Mouse (Mus musculus) neural tube, embryonic 15.5 days (tissue): Measurements from ENCODE around the gene Nudt9. TPM values are rescaled to one million over a fixed set of nuclear protein-coding genes. Genes with fewer than 3 reads are reported as not detected.
A peak's percentile ranks its signal among the peaks of the same experiment; 100 is the strongest.

Source experiments
- ATAC-seq: fragments of 200-750 bp; cut with Nextera tagmentation; 2 replicates; pipeline ENCODE4 v1.8.0; 2017; ENCODE audit warnings: mild to moderate bottlenecking, moderate TSS enrichment, moderate library complexity; ENCODE audit not compliant: low FRiP score
- H3K27ac ChIP-seq: fragments of 300-500 bp; sonication (generic); replicated peaks from 2 replicates; pipeline ENCODE4 v1.5.1; 2015; ENCODE audit warnings: mild to moderate bottlenecking, inconsistent platforms
- H3K27me3 ChIP-seq: fragments of 300-500 bp; sonication (generic); replicated peaks from 2 replicates; pipeline ENCODE4 v1.6.1; 2015; ENCODE audit warnings: inconsistent platforms
- H3K36me3 ChIP-seq: fragments of 300-500 bp; sonication (generic); 2 replicates; pipeline ENCODE4 v1.6.1; 2015; ENCODE audit warnings: inconsistent platforms
- H3K4me1 ChIP-seq: fragments of 300-500 bp; sonication (generic); 2 replicates; pipeline ENCODE4 v1.6.1; 2015; ENCODE audit warnings: inconsistent platforms
- H3K4me2 ChIP-seq: fragments of 300-500 bp; sonication (generic); 2 replicates; pipeline ENCODE4 v1.6.1; 2015; ENCODE audit warnings: inconsistent platforms, mild to moderate bottlenecking, moderate library complexity
- H3K4me3 ChIP-seq: fragments of 300-500 bp; sonication (generic); replicated peaks from 2 replicates; pipeline ENCODE4 v1.5.1; 2015; ENCODE audit warnings: mild to moderate bottlenecking, inconsistent platforms
- H3K9ac ChIP-seq: fragments of 300-500 bp; sonication (generic); replicated peaks from 2 replicates; pipeline ENCODE4 v1.6.1; 2015; ENCODE audit warnings: mild to moderate bottlenecking, inconsistent platforms
- H3K9me3 ChIP-seq: fragments of 300-500 bp; sonication (generic); replicated peaks from 2 replicates; pipeline ENCODE4 v1.6.1; 2016; ENCODE audit warnings: inconsistent platforms
- WGBS: fragments of 180-500 bp; shearing (Covaris S2); methylation state at CpG from one replicate; pipeline ENCODE4 v1.1.7; 2015; ENCODE audit warnings: mixed read lengths; 5-methylcytosine and 5-hydroxymethylcytosine counted together
- polyA plus RNA-seq: library from polyadenylated mRNA; unstranded; fragments of >200 nt; fragmentation: Nextera tagmentation; extraction: Ambion mirVana; gene quantifications from 2 replicates; pipeline ENCODE4 v1.2.1, GENCODE M21; 2015

Nudt9 gene
- polyA plus RNA-seq, 1 experiment from 2014 or later: 73.2 TPM

DNA sequence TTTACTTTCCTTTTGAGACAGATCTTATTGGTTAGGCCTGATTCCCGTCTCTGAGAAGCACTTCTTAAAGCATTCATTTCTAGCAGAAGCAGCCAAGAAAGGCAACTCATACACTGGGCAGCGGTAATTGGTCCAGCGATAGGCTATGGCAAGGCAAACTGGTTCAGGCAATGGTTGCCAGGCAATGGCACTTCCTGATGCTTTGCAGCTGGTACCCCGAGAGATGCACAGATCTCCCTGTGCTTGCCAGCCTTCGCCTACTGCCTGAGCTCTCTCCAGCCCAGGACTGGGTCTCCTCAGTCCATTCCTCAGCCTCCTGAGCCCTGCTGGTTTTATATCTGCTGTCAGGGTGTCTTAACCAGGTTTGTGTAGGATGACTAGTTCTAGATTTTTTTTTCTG lies 14.3 kb downstream of the Nudt9 start:
- H3K9ac ChIP-seq: no peak overlapping the region
- no peak overlapping the region for H3K4me2 ChIP-seq
- 68% methylated on average over 5 of the region's 5 CpGs for whole genome bisulfite sequencing
- H3K27ac ChIP-seq: 0 out of 2 replicates have a peak overlapping the region, but pooled peaks have one; percentile 18
- no peak for ATAC-seq
- peaks cover 39% of the 10 kb centered on the region for H3K36me3 ChIP-seq
- peaks cover 7% of the 10 kb centered on the region; the same call in 1 of the 2 replicates for H3K4me1 ChIP-seq
- no peaks in the 10 kb centered on the region for H3K9me3 ChIP-seq
- H3K4me3 ChIP-seq: no peak overlapping the region
- no peaks in the 10 kb centered on the region for H3K27me3 ChIP-seq

GRCm38 (mm10) chr5:104061936-104062772 lies 16.0 kb downstream of the Nudt9 start:
- no peak overlapping the region for H3K27ac ChIP-seq
- H3K27me3 ChIP-seq: no peaks in the 10 kb centered on the region
- no peak overlapping the region for H3K9ac ChIP-seq
- no peak overlapping the region for H3K4me3 ChIP-seq
- no peaks in the 10 kb centered on the region for H3K9me3 ChIP-seq
- H3K36me3 ChIP-seq: peaks cover 39% of the 10 kb centered on the region
- H3K4me2 ChIP-seq: no peak overlapping the region
- ATAC-seq: no peak
- 85% methylated on average over 13 of the region's 13 CpGs for WGBS
- peaks cover 7% of the 10 kb centered on the region; the same call in 1 of the 2 replicates for H3K4me1 ChIP-seq

DNA sequence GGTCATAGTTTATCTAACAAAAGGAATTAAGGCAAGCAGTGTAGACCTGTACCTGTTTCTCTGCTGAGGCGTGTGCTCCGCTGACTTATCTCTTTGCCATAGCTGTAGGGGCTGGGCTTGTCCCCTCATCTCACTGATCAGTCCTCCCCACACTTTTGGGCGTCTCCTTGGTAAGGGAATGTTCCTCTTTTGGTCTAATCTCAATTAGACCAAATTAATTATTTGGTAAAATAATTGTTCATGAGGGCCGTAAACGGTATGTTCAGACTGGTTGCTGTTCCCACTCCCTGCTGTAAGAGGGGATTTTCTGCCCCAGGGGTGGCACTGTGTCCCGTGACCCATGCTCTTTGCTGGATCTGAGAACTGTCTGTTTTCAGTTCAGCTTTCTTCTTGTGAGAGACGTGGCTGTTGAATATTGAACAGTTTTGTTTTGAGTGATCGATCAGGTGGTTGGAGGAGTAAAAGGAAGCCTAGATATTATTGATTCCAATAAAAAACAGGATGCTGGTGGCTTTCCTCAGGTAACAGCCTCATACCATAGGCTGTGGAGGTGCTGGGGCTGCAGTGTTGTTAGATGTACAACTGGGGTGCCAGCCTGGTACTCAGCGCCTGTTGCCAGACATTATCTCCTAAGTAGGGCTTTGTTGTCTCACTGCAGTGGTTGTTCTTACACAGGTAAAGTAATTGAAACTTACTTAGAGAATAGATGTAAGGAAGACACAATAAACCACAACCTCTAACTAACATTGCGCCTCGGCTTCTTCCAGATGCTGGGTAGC lies 16.9 kb downstream of the Nudt9 start:
- no peaks in the 10 kb centered on the region for H3K9me3 ChIP-seq
- H3K36me3 ChIP-seq: peaks cover 39% of the 10 kb centered on the region
- H3K9ac ChIP-seq: no peak overlapping the region
- H3K27ac ChIP-seq: no peak overlapping the region
- 91% methylated on average over 11 of the region's 11 CpGs for WGBS
- H3K27me3 ChIP-seq: no peaks in the 10 kb centered on the region
- no peak overlapping the region for H3K4me3 ChIP-seq
- no peak overlapping the region for H3K4me2 ChIP-seq
- ATAC-seq: no peak
- H3K4me1 ChIP-seq: peaks cover 7% of the 10 kb centered on the region; the same call in 1 of the 2 replicates

DNA sequence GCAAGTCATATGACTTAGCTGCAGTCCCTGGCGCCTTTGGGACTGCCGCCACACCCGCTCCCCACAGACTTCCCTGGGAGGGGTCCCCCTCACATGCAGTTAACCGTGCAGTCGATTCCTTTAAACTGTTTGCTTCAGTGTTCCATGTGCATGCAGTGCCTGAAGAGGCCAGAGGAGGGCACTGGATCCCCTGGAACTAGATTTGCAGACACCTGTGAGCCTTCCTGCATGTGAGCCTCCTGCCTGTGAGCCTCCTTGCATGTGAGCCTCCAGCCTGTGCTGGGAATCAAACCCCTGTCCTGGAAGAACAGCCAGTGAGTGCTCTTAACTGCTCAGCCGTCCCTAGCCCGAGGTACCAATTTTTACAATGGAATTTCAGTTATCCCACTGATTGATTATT lies 22.6 kb downstream of the Nudt9 start:
- Histone ChIP-seq H3K4me1 (peaks cover 6% of the 10 kb centered on the region), H3K36me3 (peaks cover 6% of the 10 kb centered on the region), H3K27ac (no peak overlapping the region), H3K9ac (no peak overlapping the region), H3K9me3 (no peaks in the 10 kb centered on the region), H3K4me3 (no peak overlapping the region), H3K4me2 (no peak overlapping the region), H3K27me3 (no peaks in the 10 kb centered on the region)
- no peak for ATAC-seq
- 88% methylated on average over 7 of the region's 7 CpGs for WGBS

- no peak overlapping the region for H3K4me3 ChIP-seq
- no peaks in the 10 kb centered on the region for H3K27me3 ChIP-seq
- no peaks in the 10 kb centered on the region for H3K36me3 ChIP-seq
- 66% methylated on average over 4 of the region's 4 CpGs for WGBS
- H3K9me3 ChIP-seq: no peaks in the 10 kb centered on the region
- H3K4me2 ChIP-seq: no peak overlapping the region
- ATAC-seq: no peak
- 0 out of 2 replicates have a peak overlapping the region, but pooled peaks have one; percentile 11 for H3K27ac ChIP-seq
- no peak overlapping the region for H3K9ac ChIP-seq
- H3K4me1 ChIP-seq: peaks cover 14% of the 10 kb centered on the region
These were observed 24.9 kb downstream of the Nudt9 start for GRCm38 (mm10) chr5:104071048-104071447.

GRCm38 (mm10) chr5:104072272-104072886 lies 26.3 kb downstream of the Nudt9 start:
- WGBS: 5% methylated on average over 6 of the region's 8 CpGs
- Histone ChIP-seq H3K27ac (peak overlapping the region; percentile 70), H3K4me1 (peaks cover 21% of the 10 kb centered on the region), H3K4me2 (peak overlapping the region; percentile 15; the same call in 1 of the 2 replicates), H3K9me3 (no peaks in the 10 kb centered on the region), H3K9ac (no peak overlapping the region), H3K36me3 (no peaks in the 10 kb centered on the region), H3K27me3 (no peaks in the 10 kb centered on the region), H3K4me3 (no peak overlapping the region)
- peak; percentile 90 for ATAC-seq

- peak; percentile 84 for ATAC-seq
- no peaks in the 10 kb centered on the region for H3K36me3 ChIP-seq
- H3K4me2 ChIP-seq: no peak overlapping the region
- H3K4me1 ChIP-seq: peaks cover 21% of the 10 kb centered on the region
- H3K9me3 ChIP-seq: no peaks in the 10 kb centered on the region
- no peaks in the 10 kb centered on the region for H3K27me3 ChIP-seq
- WGBS: 68% methylated on average over 5 of the region's 5 CpGs
- no peak overlapping the region for H3K4me3 ChIP-seq
- H3K27ac ChIP-seq: no peak overlapping the region
- H3K9ac ChIP-seq: no peak overlapping the region
These were observed 27.5 kb downstream of the Nudt9 start for GRCm38 (mm10) chr5:104073602-104074001.

GRCm38 (mm10) chr5:104074388-104074787 lies 28.3 kb downstream of the Nudt9 start:
- no peaks in the 10 kb centered on the region for H3K9me3 ChIP-seq
- no peak for ATAC-seq
- 0 out of 2 replicates have a peak overlapping the region, but pooled peaks have one; percentile 13 for H3K4me2 ChIP-seq
- WGBS: 42% methylated on average over 12 of the region's 12 CpGs
- 0 out of 2 replicates have a peak, but pooled peaks cover 3% of the 10 kb centered on the region for H3K36me3 ChIP-seq
- no peaks in the 10 kb centered on the region for H3K27me3 ChIP-seq
- H3K27ac ChIP-seq: no peak overlapping the region
- H3K9ac ChIP-seq: no peak overlapping the region
- H3K4me1 ChIP-seq: peaks cover 21% of the 10 kb centered on the region
- H3K4me3 ChIP-seq: no peak overlapping the region

DNA sequence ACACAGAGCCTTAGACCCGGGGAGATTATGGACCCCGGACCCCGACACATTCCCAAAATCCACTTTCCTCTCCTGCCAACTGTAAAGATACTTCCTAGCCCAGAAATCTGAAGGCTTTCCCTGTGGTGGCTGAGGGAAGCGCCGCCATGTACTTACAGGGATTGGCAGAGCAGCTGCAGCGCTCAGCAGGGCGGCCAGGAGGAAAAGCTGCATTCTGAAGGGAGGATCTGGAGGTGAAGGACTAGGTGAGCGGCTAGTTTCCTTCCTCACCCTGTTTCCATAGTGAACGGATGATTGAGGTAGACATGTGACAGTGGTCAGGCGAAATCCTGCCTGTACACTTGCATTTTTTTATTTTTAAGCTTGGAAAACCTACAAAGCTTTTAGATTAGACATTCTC lies 30.3 kb downstream of the Nudt9 start:
- no peak overlapping the region for H3K4me2 ChIP-seq
- no peak overlapping the region for H3K9ac ChIP-seq
- H3K9me3 ChIP-seq: no peaks in the 10 kb centered on the region
- ATAC-seq: no peak
- H3K27ac ChIP-seq: no peak overlapping the region
- H3K4me1 ChIP-seq: peaks cover 21% of the 10 kb centered on the region
- H3K27me3 ChIP-seq: no peaks in the 10 kb centered on the region
- H3K36me3 ChIP-seq: 0 out of 2 replicates have a peak, but pooled peaks cover 3% of the 10 kb centered on the region
- 42% methylated on average over 10 of the region's 10 CpGs for WGBS
- H3K4me3 ChIP-seq: no peak overlapping the region

DNA sequence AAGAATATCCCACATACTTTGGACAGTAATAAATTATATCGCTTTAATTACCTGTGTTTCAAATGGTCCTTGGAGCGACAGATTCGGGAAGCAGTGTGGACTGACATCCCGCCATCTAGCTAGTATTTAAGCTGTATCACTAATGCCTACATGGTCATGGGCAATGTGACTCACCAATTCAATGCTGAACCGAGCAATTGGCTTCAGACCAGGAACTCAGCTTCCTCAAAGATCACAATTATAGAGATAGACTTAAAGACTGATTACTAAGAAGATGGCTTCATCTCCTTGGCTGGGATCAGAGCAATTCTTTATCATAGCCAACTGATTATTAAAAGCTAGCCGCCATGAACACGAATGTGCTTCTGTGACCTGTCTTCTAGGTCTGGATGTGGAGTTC lies 31.4 kb downstream of the Nudt9 start, which contains the start of gene Gm17660:
Gm17660 (minus strand) TSS at position 101 of the 400 bp plus-strand sequence.
- 92% methylated on average over 7 of the region's 7 CpGs for WGBS
- ATAC-seq: no peak
- no peak within 1 kb of the TSS for H3K4me3 ChIP-seq
- peaks cover 19% of the 10 kb centered on the region for H3K4me1 ChIP-seq
- no peaks in the 10 kb centered on the region for H3K27me3 ChIP-seq
- H3K4me2 ChIP-seq: no peak within 1 kb of the TSS
- no peaks in the 10 kb centered on the region for H3K9me3 ChIP-seq
- H3K27ac ChIP-seq: no peak within 1 kb of the TSS
- H3K9ac ChIP-seq: no peak within 1 kb of the TSS
- H3K36me3 ChIP-seq: 0 out of 2 replicates have a peak, but pooled peaks cover 3% of the 10 kb centered on the region

- WGBS: 92% methylated on average over 6 of the region's 6 CpGs
- no peak for ATAC-seq
- no peak overlapping the region for H3K4me3 ChIP-seq
- H3K4me1 ChIP-seq: peaks cover 8% of the 10 kb centered on the region; the same call in 1 of the 2 replicates
- no peaks in the 10 kb centered on the region for H3K9me3 ChIP-seq
- no peak overlapping the region for H3K4me2 ChIP-seq
- no peak overlapping the region for H3K27ac ChIP-seq
- no peak overlapping the region for H3K9ac ChIP-seq
- peaks cover 14% of the 10 kb centered on the region; the same call in 1 of the 2 replicates for H3K36me3 ChIP-seq
- no peaks in the 10 kb centered on the region for H3K27me3 ChIP-seq
These were observed 34.6 kb downstream of the Nudt9 start for GRCm38 (mm10) chr5:104080736-104081135.
